Mouse (Mus musculus): ENCODE measurements around the gene Crls1. TPM values are rescaled to one million over a fixed set of nuclear protein-coding genes. Genes with fewer than 3 reads are reported as not detected.

The Crls1 gene
- polyA plus RNA-seq, 1 experiment from 2014 or later = 39.0 TPM

DNA sequence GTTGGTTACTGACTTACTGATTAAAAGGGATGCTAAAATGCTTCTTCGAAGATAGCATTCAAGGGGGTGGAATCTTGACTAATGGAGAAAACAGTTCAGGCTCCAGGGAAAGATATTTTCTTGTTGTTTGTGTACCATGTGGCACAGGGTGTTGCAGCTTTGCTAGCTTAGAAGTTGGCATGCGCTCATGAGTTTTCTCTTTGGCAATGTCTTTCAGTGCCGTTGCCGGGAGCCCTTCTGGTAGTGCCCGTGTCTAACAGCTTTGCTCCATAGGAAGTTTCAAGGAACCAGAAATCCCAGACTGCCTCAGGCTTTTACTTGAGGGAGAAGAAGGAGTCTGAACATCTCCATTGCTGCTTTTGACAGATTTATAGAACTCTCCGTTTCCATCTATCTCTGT lies 2.7 kb downstream of the Crls1 start:
- 89% methylated on average over 6 of the region's 6 CpGs for WGBS
- Histone ChIP-seq H3K36me3 (ENCODE audit: control insufficient read depth, insufficient read depth) (peaks cover 17% of the 10 kb centered on the region; the same call in 1 of the 2 replicates), H3K27ac (ENCODE audit: low read depth, low read length) (no peak overlapping the region), H3K9me3 (ENCODE audit: control insufficient read depth) (no peaks in the 10 kb centered on the region), H3K9ac (ENCODE audit: low read depth, low read length) (no peak overlapping the region), H3K4me2 (replicated peaks; ENCODE audit: low read depth) (no peak overlapping the region), H3K4me3 (ENCODE audit: low read depth, low read length) (no peak overlapping the region), H3K27me3 (replicated peaks; ENCODE audit: control insufficient read depth, insufficient read depth, low read length) (no peaks in the 10 kb centered on the region), H3K4me1 (replicated peaks; ENCODE audit: control insufficient read depth, insufficient read depth, low read length) (peaks cover 5% of the 10 kb centered on the region; the same call in 1 of the 2 replicates)
- no peak for ATAC-seq
- no peak for TF ChIP-seq CTCF (IDR thresholded peaks at IDR 0.05; ENCODE audit: low read depth)

DNA sequence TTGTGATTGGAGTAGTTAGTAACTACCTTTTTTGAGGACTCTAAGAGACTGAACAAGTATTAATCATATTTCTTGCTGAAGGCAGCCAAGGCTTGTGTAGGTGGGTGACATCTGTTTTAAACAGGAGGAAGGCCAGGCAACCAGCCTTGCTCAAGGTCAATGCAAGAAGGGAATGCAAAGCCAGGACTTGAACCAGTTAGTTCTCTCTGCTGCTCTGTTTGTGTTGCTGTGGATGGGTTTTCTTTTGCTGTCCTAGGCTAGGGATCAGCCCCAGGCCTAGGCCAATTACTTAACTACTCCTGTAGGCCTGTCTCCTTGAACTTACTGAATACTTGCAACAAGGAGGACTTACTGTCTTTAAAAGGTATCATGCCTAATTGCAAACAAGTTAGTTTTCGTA lies 6.6 kb downstream of the Crls1 start:
- Histone ChIP-seq H3K9me3 (ENCODE audit: control insufficient read depth) (no peaks in the 10 kb centered on the region), H3K4me3 (ENCODE audit: low read depth, low read length) (no peak overlapping the region), H3K27me3 (replicated peaks; ENCODE audit: control insufficient read depth, insufficient read depth, low read length) (no peaks in the 10 kb centered on the region), H3K9ac (ENCODE audit: low read depth, low read length) (no peak overlapping the region), H3K36me3 (ENCODE audit: control insufficient read depth, insufficient read depth) (peaks cover 17% of the 10 kb centered on the region; the same call in 1 of the 2 replicates), H3K4me2 (replicated peaks; ENCODE audit: low read depth) (no peak overlapping the region), H3K4me1 (replicated peaks; ENCODE audit: control insufficient read depth, insufficient read depth, low read length) (no peaks in the 10 kb centered on the region), H3K27ac (ENCODE audit: low read depth, low read length) (no peak overlapping the region)
- no peak for TF ChIP-seq CTCF (IDR thresholded peaks at IDR 0.05; ENCODE audit: low read depth)
- ATAC-seq = no peak
- WGBS = 98% methylated on average over 1 of the region's 1 CpGs

DNA sequence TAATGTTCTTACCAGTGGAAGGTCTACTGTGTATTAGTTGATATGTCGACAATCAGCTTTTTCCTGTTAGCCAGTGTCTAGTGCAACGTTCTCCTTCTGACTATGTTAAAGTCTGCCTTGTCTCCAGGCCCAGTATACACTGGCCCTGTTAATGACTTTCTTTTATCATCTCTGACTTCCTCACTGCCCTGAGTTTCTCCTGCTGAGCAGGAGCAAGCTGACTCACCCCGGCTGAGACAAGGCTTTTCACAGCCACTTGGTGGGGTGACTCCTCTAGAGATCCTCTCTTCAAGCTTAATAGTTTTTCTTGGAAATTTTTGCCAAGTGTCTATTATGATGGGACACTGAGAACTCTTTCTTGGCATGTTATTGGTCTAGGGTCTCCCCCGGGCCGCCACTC lies 9.9 kb downstream of the Crls1 start:
- H3K9me3 ChIP-seq (ENCODE audit: control insufficient read depth) = no peaks in the 10 kb centered on the region
- H3K36me3 ChIP-seq (ENCODE audit: control insufficient read depth, insufficient read depth) = peaks cover 8% of the 10 kb centered on the region; the same call in 1 of the 2 replicates
- H3K27ac ChIP-seq (ENCODE audit: low read depth, low read length) = no peak overlapping the region
- no peaks in the 10 kb centered on the region for H3K4me1 ChIP-seq (replicated peaks; ENCODE audit: control insufficient read depth, insufficient read depth, low read length)
- WGBS = 62% methylated on average over 5 of the region's 5 CpGs
- H3K9ac ChIP-seq (ENCODE audit: low read depth, low read length) = no peak overlapping the region
- no peak overlapping the region for H3K4me2 ChIP-seq (replicated peaks; ENCODE audit: low read depth)
- no peaks in the 10 kb centered on the region for H3K27me3 ChIP-seq (replicated peaks; ENCODE audit: control insufficient read depth, insufficient read depth, low read length)
- TF ChIP-seq CTCF (IDR thresholded peaks at IDR 0.05; ENCODE audit: low read depth) = 0 out of 2 replicates have a peak, but pooled peaks have one; percentile 7
- ATAC-seq = peak; percentile 51; the same call in 1 of the 2 replicates
- no peak overlapping the region for H3K4me3 ChIP-seq (ENCODE audit: low read depth, low read length)

DNA sequence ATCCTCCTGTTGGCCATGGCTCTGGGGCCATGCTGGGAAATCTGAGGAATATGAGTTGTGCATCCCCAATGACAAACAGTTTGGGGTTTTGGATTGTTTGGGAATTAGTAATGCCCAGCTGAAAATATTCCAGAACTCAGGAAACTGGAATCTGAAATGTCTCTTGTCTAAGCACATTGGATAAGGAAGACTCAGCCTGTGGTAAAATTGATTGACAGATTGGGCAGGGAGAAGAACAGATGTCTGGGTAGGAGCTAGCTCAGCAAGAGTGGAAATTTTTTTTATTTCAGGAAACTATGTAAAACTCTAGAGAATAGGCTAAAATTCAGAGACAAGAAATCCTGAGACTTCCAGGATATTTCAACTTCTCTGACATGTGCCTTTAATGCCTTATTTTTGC lies 14.0 kb downstream of the Crls1 start:
- Histone ChIP-seq H3K27ac (ENCODE audit: low read depth, low read length) (no peak overlapping the region), H3K4me1 (replicated peaks; ENCODE audit: control insufficient read depth, insufficient read depth, low read length) (no peaks in the 10 kb centered on the region), H3K27me3 (replicated peaks; ENCODE audit: control insufficient read depth, insufficient read depth, low read length) (no peaks in the 10 kb centered on the region), H3K4me3 (ENCODE audit: low read depth, low read length) (no peak overlapping the region), H3K4me2 (replicated peaks; ENCODE audit: low read depth) (no peak overlapping the region), H3K9ac (ENCODE audit: low read depth, low read length) (no peak overlapping the region), H3K9me3 (ENCODE audit: control insufficient read depth) (no peaks in the 10 kb centered on the region), H3K36me3 (ENCODE audit: control insufficient read depth, insufficient read depth) (peaks cover 17% of the 10 kb centered on the region; the same call in 1 of the 2 replicates)
- no peak for TF ChIP-seq CTCF (IDR thresholded peaks at IDR 0.05; ENCODE audit: low read depth)
- ATAC-seq = no peak

DNA sequence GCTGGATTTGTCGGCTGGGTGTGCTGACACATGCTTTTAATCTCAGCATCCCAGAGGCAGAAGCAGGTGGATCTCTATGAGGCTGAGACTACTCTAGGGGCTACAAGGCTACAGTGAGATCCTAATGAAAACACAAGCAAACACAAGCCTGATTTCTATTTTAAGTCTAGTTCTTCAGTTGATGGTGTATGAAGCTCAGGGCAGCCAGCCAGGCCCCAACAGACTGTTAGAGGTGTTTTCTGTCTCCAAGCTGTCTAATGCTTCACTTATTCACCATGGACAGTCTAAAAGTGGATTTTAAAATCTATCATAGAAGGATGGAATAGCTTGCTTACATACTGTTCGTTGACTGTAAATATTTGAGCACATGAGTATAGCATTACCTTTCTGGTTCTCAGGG lies 15.0 kb downstream of the Crls1 start:
- Histone ChIP-seq H3K9ac (ENCODE audit: low read depth, low read length) (no peak overlapping the region), H3K36me3 (ENCODE audit: control insufficient read depth, insufficient read depth) (peaks cover 22% of the 10 kb centered on the region; the same call in 1 of the 2 replicates), H3K27ac (ENCODE audit: low read depth, low read length) (no peak overlapping the region), H3K27me3 (replicated peaks; ENCODE audit: control insufficient read depth, insufficient read depth, low read length) (no peaks in the 10 kb centered on the region), H3K9me3 (ENCODE audit: control insufficient read depth) (no peaks in the 10 kb centered on the region), H3K4me1 (replicated peaks; ENCODE audit: control insufficient read depth, insufficient read depth, low read length) (no peaks in the 10 kb centered on the region), H3K4me2 (replicated peaks; ENCODE audit: low read depth) (no peak overlapping the region), H3K4me3 (ENCODE audit: low read depth, low read length) (no peak overlapping the region)
- TF ChIP-seq CTCF (IDR thresholded peaks at IDR 0.05; ENCODE audit: low read depth) = no peak
- no peak for ATAC-seq
- 80% methylated on average over 2 of the region's 2 CpGs for WGBS

DNA sequence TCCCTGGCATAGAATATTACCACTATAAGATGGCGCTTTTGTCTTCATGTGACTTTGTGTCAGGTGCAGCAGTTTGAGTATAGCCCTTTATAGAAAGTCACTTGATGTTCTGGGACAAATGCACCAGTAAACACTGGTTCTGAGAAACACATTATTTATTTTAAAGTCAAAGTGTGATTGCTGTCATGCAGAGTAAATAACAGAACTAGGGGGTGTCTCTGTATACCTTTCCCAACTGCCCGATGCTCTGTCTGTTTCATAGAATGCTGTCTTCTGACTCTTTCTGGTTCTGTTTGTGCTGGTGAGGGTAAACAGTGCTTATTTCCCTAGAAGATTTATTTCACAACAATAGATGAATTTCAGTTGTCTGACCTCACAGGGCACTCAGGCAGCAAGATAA lies 16.9 kb downstream of the Crls1 start:
- TF ChIP-seq CTCF (IDR thresholded peaks at IDR 0.05; ENCODE audit: low read depth) = no peak
- Histone ChIP-seq H3K4me1 (replicated peaks; ENCODE audit: control insufficient read depth, insufficient read depth, low read length) (no peaks in the 10 kb centered on the region), H3K27ac (ENCODE audit: low read depth, low read length) (no peak overlapping the region), H3K4me3 (ENCODE audit: low read depth, low read length) (no peak overlapping the region), H3K9me3 (ENCODE audit: control insufficient read depth) (no peaks in the 10 kb centered on the region), H3K4me2 (replicated peaks; ENCODE audit: low read depth) (no peak overlapping the region), H3K36me3 (ENCODE audit: control insufficient read depth, insufficient read depth) (peaks cover 28% of the 10 kb centered on the region; the same call in 1 of the 2 replicates), H3K27me3 (replicated peaks; ENCODE audit: control insufficient read depth, insufficient read depth, low read length) (no peaks in the 10 kb centered on the region), H3K9ac (ENCODE audit: low read depth, low read length) (no peak overlapping the region)
- WGBS = 87% methylated on average over 2 of the region's 2 CpGs
- ATAC-seq = no peak

DNA sequence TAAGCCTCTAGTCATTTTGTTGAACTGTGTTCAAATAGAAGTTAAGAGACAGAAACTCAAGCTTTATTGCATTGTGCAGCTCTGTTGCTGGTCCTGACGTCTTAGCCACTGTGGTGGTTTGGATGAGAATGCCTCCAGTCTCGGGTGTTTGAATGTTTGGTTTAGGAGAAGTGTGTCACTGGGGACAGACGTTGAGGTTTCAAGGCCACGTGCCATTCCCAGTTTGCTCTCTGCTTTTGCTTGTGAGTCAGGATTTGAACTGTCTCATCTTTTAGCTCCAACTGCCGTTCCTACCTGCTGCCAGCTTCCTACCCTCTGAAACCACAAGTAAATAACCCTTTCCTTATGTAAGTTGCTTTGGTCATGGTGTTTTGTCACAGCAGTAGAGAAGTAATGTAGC lies 21.1 kb downstream of the Crls1 start:
- Histone ChIP-seq H3K9me3 (ENCODE audit: control insufficient read depth) (no peaks in the 10 kb centered on the region), H3K27me3 (replicated peaks; ENCODE audit: control insufficient read depth, insufficient read depth, low read length) (no peaks in the 10 kb centered on the region), H3K36me3 (ENCODE audit: control insufficient read depth, insufficient read depth) (peaks cover 23% of the 10 kb centered on the region; the same call in 1 of the 2 replicates), H3K27ac (ENCODE audit: low read depth, low read length) (no peak overlapping the region), H3K4me2 (replicated peaks; ENCODE audit: low read depth) (no peak overlapping the region), H3K4me3 (ENCODE audit: low read depth, low read length) (no peak overlapping the region), H3K4me1 (replicated peaks; ENCODE audit: control insufficient read depth, insufficient read depth, low read length) (no peaks in the 10 kb centered on the region), H3K9ac (ENCODE audit: low read depth, low read length) (no peak overlapping the region)
- ATAC-seq = no peak
- TF ChIP-seq CTCF (IDR thresholded peaks at IDR 0.05; ENCODE audit: low read depth) = no peak
- WGBS = 62% methylated on average over 5 of the region's 5 CpGs

All from intestine, postnatal 0 days (tissue).